Mouse (Mus musculus): ENCODE measurements at regions not wholly inside any gene's neighbourhood (a gene's known extent, or its start where the extent isn't known, plus 50 kb on each side); places are given as distances from the start of the nearest gene placed in this dataset.

GRCm38 (mm10) chr1:90527947-90528717, 74.6 kb upstream of the Cops8 start:
- H3K4me3 ChIP-seq = no peak overlapping the region
- H3K27me3 ChIP-seq = no peaks in the 10 kb centered on the region
- no peak overlapping the region for H3K9ac ChIP-seq (replicated peaks)
- WGBS = 80% methylated on average over 11 of the region's 11 CpGs
- H3K9me3 ChIP-seq = no peaks in the 10 kb centered on the region
- no peak overlapping the region for H3K27ac ChIP-seq (replicated peaks)
- ATAC-seq (ENCODE audit: low FRiP score, low read depth) = no peak
- no peaks in the 10 kb centered on the region for H3K36me3 ChIP-seq
- no peak overlapping the region for H3K4me2 ChIP-seq (replicated peaks)
- peaks cover 3% of the 10 kb centered on the region; the same call in 1 of the 2 replicates for H3K4me1 ChIP-seq

DNA sequence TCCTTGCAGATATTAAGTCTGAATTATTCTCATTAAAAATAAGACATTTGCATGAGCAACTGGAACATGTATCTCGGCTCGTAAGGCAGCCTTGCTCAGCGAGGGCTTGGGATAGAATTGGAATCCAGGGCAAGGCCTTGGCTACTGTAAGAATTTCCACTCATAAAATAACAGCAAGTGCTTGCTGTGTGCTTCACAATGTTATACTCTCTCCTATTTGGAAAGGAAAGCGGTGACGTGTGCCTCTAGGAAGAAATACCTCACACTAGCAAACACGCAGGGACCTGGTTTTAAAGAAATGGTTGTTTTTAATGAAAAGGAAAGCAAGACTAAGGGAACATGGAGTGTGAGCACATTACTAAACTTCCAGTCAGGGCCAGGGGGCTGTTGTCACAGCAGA, 69.3 kb upstream of the Cops8 start:
- no peak for ATAC-seq (ENCODE audit: low FRiP score, low read depth)
- 95% methylated on average over 6 of the region's 6 CpGs for WGBS
- no peak overlapping the region for H3K4me3 ChIP-seq
- no peaks in the 10 kb centered on the region for H3K36me3 ChIP-seq
- H3K4me1 ChIP-seq = no peaks in the 10 kb centered on the region
- H3K9ac ChIP-seq (replicated peaks) = no peak overlapping the region
- H3K9me3 ChIP-seq = no peaks in the 10 kb centered on the region
- H3K4me2 ChIP-seq (replicated peaks) = no peak overlapping the region
- H3K27ac ChIP-seq (replicated peaks) = no peak overlapping the region
- H3K27me3 ChIP-seq = no peaks in the 10 kb centered on the region

- Histone ChIP-seq H3K9me3 (peaks cover 1% of the 10 kb centered on the region; the same call in 1 of the 2 replicates), H3K4me2 (replicated peaks) (no peak overlapping the region), H3K4me3 (no peak overlapping the region), H3K36me3 (no peaks in the 10 kb centered on the region), H3K27ac (replicated peaks) (no peak overlapping the region), H3K9ac (replicated peaks) (no peak overlapping the region), H3K4me1 (no peaks in the 10 kb centered on the region), H3K27me3 (no peaks in the 10 kb centered on the region)
- ATAC-seq (ENCODE audit: low FRiP score, low read depth) = no peak
These were observed 66.7 kb upstream of the Cops8 start for GRCm38 (mm10) chr1:90536105-90536504.

GRCm38 (mm10) chr1:90543801-90544795, 58.7 kb upstream of the Cops8 start:
- no peak overlapping the region for H3K4me3 ChIP-seq
- H3K4me1 ChIP-seq = peaks cover 13% of the 10 kb centered on the region; the same call in 1 of the 2 replicates
- no peak overlapping the region; the same call in 1 of the 2 replicates for H3K4me2 ChIP-seq (replicated peaks)
- WGBS = 28% methylated on average over 19 of the region's 19 CpGs
- H3K9ac ChIP-seq (replicated peaks) = no peak overlapping the region
- H3K27ac ChIP-seq (replicated peaks) = peak overlapping the region; percentile 20; the same call in 1 of the 2 replicates
- H3K9me3 ChIP-seq = peaks cover 14% of the 10 kb centered on the region; the same call in 1 of the 2 replicates
- H3K27me3 ChIP-seq = no peaks in the 10 kb centered on the region
- no peaks in the 10 kb centered on the region for H3K36me3 ChIP-seq
- no peak for ATAC-seq (ENCODE audit: low FRiP score, low read depth)

GRCm38 (mm10) chr1:90544821-90545536, 57.8 kb upstream of the Cops8 start:
- Histone ChIP-seq H3K4me2 (replicated peaks) (no peak overlapping the region), H3K27ac (replicated peaks) (no peak overlapping the region), H3K9ac (replicated peaks) (no peak overlapping the region), H3K9me3 (peaks cover 14% of the 10 kb centered on the region; the same call in 1 of the 2 replicates), H3K27me3 (no peaks in the 10 kb centered on the region), H3K4me1 (peaks cover 13% of the 10 kb centered on the region; the same call in 1 of the 2 replicates), H3K36me3 (no peaks in the 10 kb centered on the region), H3K4me3 (no peak overlapping the region)
- 36% methylated on average over 9 of the region's 9 CpGs for WGBS
- no peak for ATAC-seq (ENCODE audit: low FRiP score, low read depth)

DNA sequence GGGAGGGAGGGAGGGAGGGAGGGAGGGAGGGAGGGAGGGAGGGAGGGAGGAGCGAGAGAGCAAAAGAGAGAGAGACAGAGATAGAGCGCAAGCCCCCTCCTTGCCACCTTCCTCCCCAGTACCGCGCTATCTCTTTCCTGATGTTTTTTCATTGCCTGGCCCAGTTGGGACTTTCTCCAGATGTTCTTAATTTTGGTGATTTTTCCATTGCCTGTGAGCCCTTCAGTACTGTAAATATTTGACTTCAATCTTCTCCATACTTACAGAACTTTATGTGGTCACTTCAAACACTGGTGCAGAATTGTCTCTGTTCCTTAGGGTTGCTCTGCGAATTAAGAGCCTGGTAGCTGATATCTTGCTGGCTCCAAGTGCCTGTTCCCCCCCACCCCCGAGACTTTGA, 50.1 kb upstream of the Cops8 start:
- no peaks in the 10 kb centered on the region for H3K4me1 ChIP-seq
- no peak overlapping the region for H3K9ac ChIP-seq (replicated peaks)
- no peak overlapping the region for H3K27ac ChIP-seq (replicated peaks)
- peaks cover 3% of the 10 kb centered on the region; the same call in 1 of the 2 replicates for H3K9me3 ChIP-seq
- H3K27me3 ChIP-seq = no peaks in the 10 kb centered on the region
- WGBS = 69% methylated on average over 5 of the region's 6 CpGs
- no peak for ATAC-seq (ENCODE audit: low FRiP score, low read depth)
- no peak overlapping the region for H3K4me3 ChIP-seq
- H3K36me3 ChIP-seq = no peaks in the 10 kb centered on the region
- H3K4me2 ChIP-seq (replicated peaks) = no peak overlapping the region

Measured in midbrain, embryonic 12.5 days (tissue).